Mouse (Mus musculus) cerebellum, postnatal 4 days (tissue): ENCODE measurements around the gene Rps26.

Experiments
- DNase-seq, 2 experiments: peaks; one replicate each; pipeline ENCODE4 v3.0.0; 2022; ENCODE audit warnings: low spot score in 2 of 2, mixed read lengths in 1 of 2

Gene Rps26

DNA sequence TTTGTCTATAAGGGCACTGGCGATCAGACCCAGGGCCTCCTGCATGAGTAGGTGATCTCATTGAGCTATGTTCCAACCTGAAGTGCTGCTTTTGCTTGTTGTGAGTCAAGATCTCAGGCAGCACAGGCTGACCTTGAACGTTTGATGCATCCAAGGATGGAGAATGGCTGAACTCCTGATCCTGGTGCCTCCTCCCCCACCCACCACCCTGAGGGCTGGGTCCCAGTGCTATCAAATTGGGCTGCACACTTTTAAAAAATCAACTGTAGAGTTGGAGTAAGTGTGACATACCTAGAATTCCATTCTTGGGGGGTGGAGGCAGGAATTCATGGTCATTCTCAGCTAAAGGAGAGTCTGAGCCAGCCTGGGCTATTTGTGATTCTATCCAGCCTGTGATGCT, 20.1 kb downstream of the Rps26 start:
- DNase-seq = no peak

DNA sequence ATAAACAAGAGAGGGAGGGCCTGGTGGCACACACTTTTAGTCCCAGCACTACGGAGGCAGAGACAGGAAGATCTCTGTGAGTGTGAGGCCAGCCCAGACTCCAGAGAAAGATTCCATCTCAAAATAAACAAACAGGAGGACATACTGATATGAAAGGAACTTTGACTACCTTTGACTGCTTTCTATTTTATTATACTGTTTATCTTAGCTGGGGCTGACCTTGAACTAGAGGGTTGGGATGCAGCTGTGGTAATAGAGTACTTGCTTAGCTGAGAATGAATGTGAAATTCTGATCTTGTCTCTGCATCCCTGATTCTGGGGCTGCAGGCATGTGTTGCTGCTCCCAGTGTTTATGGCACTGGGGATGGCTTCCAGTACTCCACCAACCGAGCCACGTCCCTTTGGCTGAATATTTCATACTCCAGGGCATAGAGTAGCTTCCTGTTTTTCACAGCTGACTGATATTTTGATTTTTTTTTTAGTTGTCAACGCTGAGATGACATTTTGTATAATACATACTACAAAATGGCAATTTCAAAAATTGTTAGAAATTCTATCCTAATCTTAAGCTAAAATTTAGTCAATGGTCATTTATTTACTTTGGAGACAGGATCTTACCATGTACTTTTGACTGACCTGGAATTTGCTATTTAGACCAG, 23.9 kb downstream of the Rps26 start:
- DNase-seq = no peak

DNA sequence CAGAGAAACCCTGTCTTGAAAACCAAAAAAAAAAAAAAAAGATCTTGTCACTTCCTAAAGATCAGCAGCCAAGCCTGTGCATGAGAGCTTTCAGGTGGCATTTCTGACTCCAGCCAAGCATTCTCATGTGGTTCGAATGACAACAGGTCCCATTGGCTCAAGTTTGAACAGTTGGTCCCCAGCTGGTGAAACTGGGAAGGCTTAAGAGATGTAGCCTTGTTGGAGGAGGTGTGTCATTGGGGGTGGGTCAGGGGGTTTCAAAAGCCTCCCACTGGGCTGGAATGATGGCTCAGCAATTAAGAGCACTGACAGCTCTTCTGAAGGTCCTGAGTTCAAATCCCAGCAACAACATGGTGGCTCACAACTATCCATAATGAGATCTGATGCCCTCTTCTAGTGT, 25.0 kb downstream of the Rps26 start:
- DNase-seq = no peak

DNA sequence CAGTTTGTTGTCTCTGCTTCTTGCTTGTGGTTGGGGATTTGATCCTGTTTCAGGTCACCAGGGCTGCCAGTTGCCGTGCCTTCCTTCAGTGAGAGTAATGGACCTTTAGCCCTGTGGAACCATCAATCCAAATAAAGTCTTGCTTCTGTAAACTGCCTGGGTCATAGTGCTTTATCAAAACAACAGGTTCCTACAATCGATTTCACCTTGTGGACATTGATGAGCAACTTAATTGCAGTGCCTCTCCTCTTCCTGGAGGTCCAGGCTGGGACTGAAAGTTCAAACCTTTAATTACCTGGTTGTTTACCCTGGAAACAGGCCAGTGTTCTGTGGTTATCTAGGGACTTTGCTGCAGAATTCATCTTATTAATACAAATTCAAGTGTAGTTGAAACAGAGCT, 28.1 kb downstream of the Rps26 start:
- DNase-seq = no peak

DNA sequence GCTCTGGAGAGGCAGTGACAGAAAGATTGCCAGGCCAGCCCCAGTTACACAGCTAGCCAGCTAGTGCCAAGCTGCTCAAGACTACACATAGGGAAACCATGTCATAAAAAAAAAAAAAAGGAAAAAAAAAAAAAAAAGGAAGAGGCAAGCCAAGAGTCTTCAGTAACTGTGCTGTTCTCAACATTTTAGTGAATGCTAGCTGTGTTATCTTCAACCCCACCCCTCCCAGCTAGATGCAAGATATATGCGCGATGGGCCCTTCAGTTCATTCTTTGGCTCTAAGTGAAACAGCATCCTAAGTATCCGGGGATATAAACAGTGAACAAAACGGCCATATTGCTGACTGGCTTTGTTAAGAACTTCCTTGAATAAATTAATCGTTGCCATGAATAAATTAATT, 33.8 kb downstream of the Rps26 start:
- DNase-seq = no peak

DNA sequence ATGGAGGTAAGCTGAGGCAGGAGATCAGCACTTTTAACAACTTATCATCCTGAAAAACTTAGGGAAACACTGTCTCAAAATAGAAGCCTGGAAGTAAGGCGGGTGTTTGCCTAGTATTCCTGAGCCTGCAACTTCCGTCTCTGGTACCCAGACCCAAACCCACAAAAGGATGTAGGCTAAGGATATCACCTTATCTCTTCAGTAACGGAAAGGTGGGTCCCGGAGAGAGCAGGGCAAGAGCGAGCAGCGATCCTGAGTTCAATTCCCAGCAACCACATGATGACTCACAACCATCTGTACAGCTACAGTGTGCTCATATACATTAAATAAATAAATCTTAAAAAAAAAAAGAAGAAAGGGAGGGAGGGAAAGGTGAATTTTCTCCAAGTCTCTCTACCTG, 35.1 kb downstream of the Rps26 start:
- no peak for DNase-seq

DNA sequence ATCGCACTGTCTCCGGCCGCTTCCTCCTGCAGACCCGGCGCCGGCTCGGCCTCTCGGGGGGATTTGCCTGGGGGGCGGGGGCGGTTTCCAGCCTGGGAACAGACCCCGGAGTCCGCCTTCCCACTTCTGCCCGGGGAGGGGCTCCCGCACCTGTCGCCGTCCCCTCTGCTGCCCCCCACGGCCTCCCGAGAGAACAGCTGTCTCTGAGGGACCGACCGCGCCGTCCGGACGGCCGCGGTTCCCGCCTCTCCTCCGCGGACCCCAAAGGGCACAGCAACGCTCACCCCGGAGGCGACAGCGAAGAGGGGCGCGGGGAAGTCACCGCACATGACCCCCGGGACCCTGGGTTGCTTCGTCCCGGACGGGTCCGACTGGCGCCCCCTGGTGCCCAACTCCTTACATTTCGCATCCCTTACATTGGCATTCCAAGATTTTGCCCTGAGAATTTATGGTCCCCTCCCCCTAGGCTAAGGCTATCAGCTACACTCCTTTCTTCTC, 36.3 kb downstream of the Rps26 start:
- DNase-seq = peak in 1 of 2 experiments; percentile 65

DNA sequence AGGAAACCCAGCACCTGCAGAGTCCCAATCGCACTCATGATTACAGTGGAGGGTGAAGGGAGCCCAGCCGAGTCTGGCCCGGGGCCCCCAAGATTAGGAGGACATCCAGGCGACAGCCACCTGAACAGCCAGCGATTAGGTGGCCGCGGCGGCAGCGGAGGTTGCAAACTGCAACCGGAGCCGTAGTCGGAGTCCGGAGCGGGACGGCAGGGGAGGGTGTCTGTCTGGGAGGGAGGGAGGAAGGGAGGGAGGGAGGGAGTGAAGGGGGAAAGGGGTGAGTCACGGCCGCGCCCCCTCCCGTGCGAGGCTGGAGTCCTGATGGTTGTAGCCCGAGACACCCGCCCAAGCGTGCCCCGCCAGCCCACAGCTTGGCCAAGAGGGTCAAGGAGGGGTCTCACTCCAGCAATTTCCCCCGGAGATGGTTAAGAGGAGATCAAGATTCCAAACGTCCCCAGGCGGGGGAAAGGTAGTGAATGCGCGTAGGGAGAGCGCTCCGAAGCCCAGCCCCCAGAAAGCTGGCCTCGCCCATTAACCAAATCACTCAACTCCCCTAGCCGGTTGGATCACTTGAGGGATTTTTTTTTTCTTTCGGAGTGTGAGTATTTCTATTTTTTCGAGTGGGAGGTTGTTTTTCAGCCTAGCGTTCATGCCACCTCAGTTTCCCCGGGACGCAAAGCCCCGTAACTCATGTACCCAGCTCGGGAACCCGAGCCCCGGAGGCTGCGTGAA, 36.9 kb downstream of the Rps26 start, which contains the start of gene Erbb3:
Erbb3 (minus strand) TSS at position 189 of the 729 bp plus-strand sequence.
- no peak for DNase-seq

DNA sequence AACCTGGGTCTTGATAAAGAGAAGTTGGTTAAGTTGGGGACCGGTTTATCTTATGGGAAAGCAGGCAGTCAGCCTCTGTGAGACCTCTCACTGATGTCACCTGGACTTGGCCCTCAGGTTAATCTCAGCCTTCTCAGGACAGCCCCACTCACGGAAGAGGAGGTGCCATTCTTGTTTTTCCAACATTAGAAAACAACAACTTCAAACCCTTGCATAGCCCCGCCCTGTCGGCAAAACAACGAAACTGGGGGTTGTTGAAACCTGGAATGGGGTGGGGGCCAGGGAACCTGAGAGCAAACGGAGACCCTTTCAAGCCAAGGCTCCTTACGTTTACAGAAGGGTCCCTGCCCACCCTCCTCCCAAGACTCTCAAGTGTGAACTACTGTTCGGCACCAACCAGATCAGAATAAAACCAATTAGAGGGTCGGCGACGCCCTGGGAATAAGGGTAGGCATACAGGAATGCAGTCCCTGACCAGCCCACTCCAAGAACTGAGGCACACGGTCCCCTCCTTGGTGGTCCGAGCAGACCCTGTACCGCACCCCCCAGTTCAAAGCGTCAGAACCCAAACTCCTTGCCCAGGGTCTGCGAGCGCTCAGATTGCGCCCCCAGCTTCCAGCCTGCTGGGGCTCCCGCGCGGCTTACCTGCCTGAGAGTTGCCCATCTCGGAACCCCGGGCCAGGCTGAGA, 37.6 kb downstream of the Rps26 start:
- no peak for DNase-seq

DNA sequence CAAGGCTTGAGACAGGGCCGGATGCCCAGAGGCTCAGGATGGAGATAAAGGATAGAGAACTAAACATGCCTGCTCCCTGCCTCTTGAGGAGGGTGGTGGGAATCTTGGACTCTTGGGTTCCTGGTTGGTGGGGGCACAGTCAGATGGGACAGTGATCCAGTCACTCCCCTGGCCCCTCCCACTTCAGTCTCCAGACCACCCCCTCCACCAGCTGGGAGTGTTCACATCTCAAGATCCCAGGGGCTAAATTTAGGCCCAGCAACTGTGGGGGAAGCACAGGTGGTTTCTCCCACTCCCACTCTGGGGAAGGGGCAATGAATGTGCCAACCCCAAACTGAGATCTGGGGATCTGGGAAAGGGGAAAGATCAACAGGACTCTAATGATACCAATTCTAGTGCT, 38.4 kb downstream of the Rps26 start:
- no peak for DNase-seq

DNA sequence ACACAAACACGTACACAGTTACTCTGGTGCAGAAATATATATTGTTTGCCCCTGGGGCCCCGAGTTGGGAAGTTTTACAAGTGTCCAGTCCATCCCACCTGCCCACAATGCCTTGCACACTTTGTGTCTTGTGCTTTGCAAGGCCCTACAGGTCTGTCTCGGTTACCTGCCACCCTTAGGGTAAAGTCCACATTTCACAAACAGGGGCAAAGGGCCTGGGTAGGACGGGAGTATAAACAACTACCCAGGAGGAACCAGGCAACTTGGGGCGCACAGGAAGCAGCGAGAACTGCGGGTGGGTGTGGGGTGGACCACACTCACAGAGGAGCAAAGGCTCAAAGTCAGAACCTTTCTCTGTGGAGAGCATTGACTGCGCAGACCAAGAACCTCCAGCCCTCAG, 38.9 kb downstream of the Rps26 start:
- no peak for DNase-seq

DNA sequence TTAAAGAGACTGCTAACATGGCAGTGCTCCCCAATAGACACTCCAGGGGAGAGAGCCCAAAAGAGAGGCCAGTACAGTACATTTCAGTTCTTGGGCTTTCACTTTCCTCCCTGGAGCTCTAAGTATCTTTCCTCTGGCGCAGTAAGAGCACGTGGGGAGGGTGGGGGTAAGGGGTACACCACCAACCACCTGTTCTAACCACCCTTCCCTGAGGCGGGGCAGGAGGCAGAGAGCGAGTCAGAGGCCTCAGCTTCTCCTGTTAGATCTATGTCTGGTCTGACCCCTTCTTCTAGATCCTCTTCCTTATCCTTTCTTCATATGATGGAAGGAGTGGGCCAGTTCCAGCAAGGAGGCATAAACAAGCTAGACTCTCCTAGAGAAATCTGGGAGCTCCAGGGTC, 39.4 kb downstream of the Rps26 start:
- DNase-seq = no peak

DNA sequence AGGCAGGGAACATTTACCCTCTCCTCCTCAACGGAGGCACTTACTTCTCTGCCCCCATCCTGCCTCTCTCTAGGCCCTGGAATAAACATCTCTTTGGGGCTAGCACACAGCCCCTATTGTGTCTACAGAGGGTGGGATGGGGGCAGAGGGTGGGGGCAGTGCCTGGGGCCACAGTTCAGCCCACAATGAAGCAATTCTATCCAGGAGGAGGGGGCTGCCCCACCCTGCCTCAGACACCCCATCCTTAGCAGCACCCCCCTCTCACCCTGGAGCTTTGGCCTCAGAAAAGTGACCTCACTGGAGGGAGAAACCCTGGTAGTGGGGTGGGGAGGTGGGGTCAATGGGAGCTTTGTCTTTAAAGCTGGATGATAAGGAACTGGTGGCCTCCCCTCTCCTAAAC, 40.0 kb downstream of the Rps26 start:
- no peak for DNase-seq

DNA sequence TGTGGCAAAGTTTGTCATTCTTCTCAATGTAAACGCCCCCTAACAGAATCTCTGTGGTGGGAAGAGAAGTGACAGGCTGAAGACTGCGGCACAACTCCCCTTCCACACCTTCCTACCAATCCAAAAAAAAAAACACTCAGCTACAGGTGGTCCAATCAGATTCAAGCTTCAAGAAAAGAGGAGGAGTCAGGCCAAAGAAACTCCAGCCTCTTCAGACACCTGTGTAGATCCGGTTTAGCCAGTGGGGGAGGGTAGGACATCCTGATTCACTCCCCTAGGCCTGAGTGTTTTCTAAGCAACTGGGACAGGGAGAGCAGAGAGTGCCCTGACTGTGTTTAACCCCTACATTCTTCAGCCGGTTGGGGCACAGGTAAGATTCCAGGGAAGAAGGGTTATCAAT, 42.2 kb downstream of the Rps26 start:
- no peak for DNase-seq

DNA sequence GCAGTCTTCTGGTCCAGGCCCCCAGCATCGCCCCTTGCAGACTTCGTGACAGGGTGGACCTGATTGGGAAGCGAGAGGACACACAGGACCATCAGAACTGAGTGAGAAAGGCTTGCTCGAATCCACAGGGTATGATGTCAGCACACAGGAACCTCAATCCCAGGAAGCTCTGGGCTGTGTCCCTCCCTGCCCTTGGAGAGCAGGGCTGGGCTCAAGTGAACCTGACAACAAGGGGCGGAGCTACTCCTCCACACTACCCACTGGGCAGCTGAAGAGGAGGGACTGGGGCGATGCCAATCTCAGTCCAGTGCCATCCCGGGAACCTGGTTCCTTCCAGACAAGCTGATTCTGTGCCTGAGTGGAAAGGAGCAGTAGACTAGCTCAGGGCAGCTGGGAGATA, 42.9 kb downstream of the Rps26 start:
- no peak for DNase-seq

DNA sequence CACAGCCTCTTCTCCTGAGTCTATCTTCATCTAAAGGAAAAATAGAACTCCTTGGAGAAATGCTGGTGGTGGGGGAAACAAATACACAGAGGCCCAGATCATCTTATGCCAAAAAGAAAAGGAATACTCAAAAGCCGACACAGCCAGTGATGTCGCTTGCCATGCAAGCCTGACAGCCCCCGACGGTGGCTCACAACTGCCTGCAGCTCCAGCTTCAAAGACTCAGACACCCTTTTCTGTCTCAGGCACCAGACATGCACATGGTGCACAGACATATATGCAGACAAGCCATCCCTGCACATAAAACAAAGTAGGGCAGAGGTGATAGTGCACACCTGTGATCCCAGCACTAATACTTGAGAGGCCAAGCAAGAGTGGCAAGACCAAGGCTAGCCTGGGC, 46.8 kb downstream of the Rps26 start:
- no peak for DNase-seq

DNA sequence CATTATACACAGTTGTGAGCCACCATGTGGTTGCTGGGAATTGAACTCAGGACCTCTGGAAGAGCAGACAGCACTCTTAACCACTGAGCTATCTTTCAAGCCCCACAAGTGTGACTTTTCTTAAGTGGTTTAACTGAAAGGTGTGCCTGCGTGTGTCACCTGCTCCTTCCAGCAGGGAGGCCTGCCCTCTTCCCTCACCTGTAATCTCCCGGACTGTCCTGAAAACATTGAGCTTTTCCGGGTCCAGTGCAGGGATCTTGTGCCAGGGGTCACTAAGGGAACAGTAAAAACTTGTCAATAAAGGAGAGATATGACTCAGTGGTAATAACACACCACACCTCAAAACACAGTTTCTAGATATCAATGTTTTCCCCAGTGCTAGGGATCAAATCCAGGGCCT, 47.2 kb downstream of the Rps26 start:
- no peak for DNase-seq

DNA sequence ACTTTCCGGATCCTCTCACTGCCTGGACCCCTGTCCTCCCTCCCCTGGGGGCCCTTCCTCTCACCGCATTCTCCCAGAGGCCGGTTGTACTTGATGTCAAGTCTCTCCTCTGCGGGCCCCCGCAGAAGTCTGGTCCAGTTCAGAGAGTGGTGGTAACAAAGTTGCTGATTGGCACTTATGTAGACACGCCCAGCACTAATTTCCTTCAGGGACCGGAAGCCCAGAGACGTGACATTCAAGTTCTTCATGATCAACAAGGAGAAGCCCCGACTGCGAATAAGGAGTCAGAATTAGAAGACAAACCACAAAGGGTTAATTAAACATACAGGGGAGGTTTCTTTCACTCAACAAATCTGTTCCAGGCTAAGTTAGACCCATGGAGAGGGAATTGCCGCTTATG, 48.2 kb downstream of the Rps26 start:
- no peak for DNase-seq

DNA sequence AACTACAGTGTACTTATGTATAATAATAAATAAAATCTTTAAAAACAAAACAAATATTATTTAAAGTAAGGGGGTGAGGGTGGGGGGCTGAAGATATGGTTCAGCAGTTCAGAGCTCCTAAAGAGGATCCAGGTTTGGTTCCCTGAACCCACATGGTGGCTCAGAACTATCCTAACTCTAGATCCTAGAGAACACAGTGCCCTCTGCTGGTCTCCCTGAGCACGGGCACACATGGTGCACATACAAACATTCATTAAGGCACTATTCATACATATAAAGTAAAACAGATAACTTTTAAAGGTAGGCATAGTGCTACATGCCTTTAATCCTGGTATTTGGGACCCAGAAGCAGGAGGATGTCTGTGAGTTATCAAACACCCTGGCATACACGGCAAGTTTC, 51.5 kb downstream of the Rps26 start:
- DNase-seq = no peak
